Mouse (Mus musculus) urinary bladder, adult 18-20 months (tissue): ENCODE measurements around the gene D630045J12Rik.
A peak's percentile ranks its signal among the peaks of the same experiment; 100 is the strongest.

ENCODE experiments used
- DNase-seq, 2 experiments: peaks; one replicate each; pipeline ENCODE4 v3.0.0; 2022; ENCODE audit warnings: low spot score in 2 of 2, mixed read lengths in 2 of 2

The D630045J12Rik gene

GRCm38 (mm10) chr6:38253736-38254641 lies at the start of gene D630045J12Rik:
TSS of gene D630045J12Rik (minus strand) at chr6:38254009.
- DNase-seq = peak; percentile 60 to 72

- DNase-seq = peak; percentile 48 to 65
These were observed 45.1 kb upstream of the D630045J12Rik start, which contains the start of gene Zc3hav1l for GRCm38 (mm10) chr6:38298761-38299401. TSS of gene Zc3hav1l (minus strand) at chr6:38299259.

DNA sequence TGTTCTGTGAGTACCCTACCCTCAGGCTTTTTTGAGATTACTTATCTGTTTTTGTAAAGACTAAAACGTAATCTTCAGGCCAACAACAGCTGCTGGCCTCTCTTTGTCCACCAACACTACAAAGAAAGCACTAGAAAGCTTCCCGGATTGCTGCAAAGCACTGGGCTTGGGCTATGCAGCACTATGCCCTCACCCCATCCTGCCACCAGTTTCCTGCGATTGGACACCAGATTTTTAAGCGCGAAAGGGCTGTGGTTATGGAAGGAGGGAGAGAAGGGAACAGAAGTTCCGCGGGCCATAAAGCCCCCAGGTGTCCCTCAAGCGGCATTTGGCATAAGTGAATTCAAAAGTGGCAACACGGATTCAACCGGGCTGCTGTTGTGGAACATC lies 44.4 kb upstream of the D630045J12Rik start:
- peak in 1 of 2 experiments; percentile 11 for DNase-seq

DNA sequence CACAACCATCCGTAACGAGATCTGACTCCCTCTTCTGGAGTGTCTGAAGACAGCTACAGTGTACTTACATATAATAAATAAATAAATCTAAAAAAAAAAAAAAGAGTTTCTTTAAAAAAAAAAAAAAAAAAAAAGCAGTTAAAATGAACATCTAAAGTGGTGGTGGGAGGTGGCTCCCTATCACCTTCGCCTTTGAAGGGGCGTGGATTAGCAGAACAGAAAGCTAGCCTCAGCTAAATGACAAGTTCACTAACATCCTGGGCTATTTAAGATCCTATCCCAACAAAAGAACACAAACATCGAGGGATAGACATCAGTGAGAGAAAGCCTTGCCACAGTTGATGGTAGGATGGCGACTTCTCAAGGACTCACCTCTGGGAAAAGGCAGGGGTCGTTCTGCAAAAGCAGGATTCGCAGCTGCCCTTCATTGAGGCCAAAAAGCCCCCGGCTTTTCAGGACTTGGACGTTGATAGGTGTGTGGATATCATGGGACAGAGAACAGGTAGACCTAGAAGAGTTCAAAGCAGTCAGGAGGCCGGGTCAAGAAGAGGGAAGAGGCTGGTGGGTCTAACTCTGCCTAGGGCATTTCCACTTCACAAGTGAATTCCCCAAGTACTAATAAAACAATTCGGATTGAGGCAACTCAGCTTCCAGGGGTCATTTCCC lies 43.9 kb upstream of the D630045J12Rik start:
- no peak for DNase-seq

- no peak for DNase-seq
These were observed 39.9 kb upstream of the D630045J12Rik start for GRCm38 (mm10) chr6:38293708-38294107.

- DNase-seq = no peak
These were observed 39.2 kb upstream of the D630045J12Rik start for GRCm38 (mm10) chr6:38292871-38293646.

- DNase-seq = no peak
These were observed 30.6 kb upstream of the D630045J12Rik start for GRCm38 (mm10) chr6:38284422-38284821.

DNA sequence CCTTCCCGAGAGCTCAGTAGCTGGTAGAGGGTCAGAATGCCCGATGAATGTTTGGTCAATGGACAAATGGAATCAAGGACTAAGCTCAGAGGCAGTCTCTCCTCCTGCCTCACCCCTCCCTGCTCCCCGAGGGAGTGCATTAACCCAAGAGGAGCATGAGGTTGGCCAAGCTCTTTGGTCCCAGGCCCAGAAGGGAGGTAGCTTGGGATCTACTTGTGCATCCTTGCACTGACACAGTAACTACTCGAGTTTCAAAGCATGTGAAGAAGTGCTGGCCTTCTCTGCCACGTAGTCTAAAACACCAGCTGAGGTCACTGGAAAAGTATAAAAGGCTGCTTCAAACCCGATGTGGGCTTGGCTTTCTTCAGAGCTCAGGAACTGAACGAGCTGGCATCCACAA lies 10.7 kb upstream of the D630045J12Rik start:
- DNase-seq = no peak

DNA sequence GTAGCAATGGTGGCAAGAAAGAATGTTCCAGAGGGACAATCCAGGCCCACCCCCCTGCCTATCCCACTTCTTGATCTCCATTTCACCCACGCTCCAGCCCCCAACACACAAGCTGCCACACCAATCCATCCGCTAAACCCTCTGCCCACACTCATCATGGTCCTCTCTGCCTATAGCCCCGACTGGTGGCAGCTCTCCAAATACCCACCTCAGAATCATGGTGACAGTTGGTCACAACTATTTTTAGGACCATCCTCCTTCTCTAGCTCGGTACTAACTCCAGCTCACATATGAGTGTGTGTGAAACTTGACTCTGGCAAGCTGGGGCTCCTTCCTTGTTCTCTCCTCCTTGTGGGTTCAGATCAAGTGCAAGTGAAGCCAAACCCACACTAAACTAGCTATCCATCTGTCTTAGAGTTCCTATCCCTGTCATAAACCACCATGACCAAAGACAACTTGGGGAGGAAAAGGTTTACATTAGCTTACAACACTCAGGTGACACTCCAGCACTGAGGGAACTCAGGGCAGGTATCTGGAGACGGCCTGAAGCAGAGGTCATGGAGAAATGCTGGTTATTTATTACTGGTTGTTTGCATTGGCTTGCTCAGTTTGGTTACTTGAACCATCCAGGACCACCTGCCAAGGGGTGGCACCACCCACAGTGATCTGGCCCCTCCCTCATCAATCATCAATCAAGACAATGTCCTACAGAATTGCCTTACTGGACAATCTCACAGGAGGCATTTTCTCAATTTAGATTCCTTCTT lies 9.8 kb upstream of the D630045J12Rik start:
- no peak for DNase-seq

- no peak for DNase-seq
These were observed 8.1 kb upstream of the D630045J12Rik start for GRCm38 (mm10) chr6:38261877-38262276.

DNA sequence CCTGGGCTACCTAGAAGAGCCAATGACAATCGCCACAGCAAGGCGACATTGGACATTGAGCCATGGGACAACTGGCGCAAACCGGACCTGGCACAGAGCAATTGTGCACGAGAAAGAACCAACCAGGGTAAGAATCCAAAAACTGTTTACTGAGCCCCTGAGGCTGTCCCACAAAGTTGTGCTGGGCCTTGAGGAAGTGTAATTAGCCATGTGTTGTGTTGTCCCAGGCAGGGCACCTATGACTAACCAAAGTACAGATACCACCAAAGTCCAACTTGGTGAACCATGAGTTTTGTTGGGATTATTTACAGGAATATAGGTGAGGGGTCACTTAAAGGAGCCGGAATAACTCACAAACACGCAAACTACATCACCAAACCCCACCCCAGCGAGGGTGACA lies 3.7 kb upstream of the D630045J12Rik start:
- DNase-seq = no peak

- no peak for DNase-seq
These were observed 3.0 kb upstream of the D630045J12Rik start for GRCm38 (mm10) chr6:38256793-38257192.

- no peak for DNase-seq
These were observed 2.0 kb upstream of the D630045J12Rik start for GRCm38 (mm10) chr6:38255794-38256193.

GRCm38 (mm10) chr6:38252766-38253735 lies 758 bp downstream of the D630045J12Rik start:
- DNase-seq = no peak

DNA sequence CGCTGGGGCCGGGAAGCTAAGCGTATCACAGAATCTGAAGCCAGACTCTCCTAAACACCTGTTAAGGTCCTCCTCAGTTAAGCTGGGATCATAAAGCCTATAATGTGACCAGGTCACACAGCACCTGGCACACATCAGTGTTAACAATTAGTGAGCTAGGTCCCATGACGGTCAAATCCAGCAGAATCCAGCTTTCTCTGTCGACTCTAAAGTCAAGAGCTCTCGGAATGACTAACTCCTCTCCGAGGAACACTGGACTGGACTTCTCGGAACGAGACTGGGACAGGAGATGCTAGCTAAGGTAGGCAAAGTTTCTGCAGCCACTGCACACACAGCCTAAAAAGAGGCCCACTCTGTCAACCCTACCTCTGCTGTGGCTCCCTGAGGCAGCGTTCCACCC lies 1.7 kb downstream of the D630045J12Rik start:
- DNase-seq = no peak

GRCm38 (mm10) chr6:38251464-38251863 lies 2.3 kb downstream of the D630045J12Rik start:
- no peak for DNase-seq

DNA sequence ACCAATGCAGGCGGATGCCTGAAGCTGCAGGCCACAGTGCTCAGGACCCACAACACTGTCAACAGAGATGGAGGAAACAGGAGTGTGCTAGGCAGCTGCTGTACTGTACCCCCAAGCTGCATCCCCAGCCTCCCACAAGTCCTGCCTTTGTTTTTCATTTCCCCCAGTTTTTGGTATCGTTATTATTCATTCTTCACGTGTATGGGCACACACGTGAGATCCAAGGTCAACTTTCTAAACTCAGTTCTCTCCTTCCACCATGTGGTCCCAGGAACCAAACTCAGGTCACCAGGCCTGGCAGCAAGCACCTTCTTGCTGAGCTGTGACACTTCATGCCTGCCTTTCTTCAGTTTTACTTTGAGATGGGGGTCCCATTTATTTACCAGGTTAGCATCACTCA lies 6.4 kb downstream of the D630045J12Rik start:
- no peak for DNase-seq

DNA sequence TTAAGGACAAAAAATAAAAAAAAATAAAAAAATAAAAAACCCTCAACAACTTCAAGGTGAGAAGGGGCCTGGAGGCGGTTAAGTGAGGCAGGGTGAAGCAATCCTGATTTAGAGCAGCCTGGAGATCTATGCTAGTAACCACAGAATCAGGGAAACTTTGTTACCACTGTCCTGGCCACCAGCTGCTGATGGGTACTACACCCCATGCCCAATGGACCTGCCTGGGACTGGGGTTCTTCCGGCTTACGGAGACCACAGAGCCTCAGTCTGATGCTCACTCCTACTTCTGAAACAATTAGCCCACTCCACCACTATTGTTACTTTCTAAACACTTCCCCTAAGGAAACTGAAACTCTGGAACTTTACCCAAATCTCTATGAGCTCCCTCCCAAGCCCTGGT lies 9.0 kb downstream of the D630045J12Rik start:
- no peak for DNase-seq

- no peak for DNase-seq
These were observed 9.6 kb downstream of the D630045J12Rik start for GRCm38 (mm10) chr6:38244167-38244566.

DNA sequence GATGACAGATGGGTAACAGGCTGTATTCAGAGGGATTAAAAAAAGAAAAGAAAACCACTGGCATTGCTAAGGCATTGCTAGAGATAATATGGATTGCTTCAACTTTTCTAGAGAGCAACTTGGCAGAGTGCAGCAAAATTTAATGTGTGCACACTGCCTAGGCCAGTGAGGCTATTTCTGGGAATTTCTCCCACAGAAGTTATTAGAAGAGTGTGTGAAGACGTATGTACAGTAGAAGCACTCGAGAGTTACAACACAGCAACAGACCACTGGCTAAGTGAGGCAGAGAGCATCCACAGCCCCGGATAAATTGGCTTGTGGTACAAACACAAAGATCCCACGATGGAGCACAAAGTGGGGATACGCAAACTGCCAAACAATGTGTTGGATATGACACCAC lies 11.0 kb downstream of the D630045J12Rik start:
- no peak for DNase-seq
